Mouse (Mus musculus): ENCODE measurements around the gene Pla2g4f.

Pla2g4f gene

DNA sequence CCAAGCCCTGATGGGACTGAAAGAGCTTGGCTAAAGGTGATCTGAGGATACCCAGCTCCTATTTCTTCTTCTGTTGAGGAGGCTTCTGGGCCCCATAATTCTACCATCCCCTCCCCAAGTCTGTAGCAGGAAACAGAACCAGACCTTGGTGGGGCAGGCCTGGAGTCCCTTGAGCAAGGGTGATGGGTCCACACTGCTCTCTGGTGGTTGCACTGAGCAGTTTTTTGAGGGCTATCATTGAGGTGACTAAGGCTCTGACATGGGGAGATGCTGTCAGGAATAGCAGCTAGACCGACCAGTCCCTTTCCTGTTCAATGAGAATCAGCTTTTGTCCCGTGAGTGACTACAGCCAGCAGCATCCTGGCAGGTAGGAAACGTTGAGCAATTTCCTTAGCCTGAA lies 32.7 kb downstream of the Pla2g4f start:
- no peak for DNase-seq (ENCODE audit: extremely low read depth, insufficient read length, low spot score)

DNA sequence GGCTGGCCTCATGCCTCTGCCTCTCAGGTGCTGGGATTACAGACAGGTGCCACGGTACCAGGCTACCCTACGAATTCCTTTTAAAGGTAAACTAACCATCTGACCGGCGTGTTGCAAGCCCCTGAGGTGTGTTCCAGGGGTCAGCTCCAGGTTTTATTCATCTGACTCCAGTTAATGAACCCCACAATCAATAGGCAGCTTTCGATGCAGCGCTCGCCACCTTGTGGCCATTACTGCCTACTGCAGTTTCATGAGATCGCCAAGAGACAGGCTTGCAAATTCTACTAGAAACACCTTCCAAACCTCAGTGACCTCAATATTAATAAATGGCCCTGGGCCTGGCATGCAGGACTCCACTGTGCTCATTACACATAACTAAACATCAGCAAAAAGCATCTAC lies 34.0 kb downstream of the Pla2g4f start:
- no peak for DNase-seq (ENCODE audit: extremely low read depth, insufficient read length, low spot score)

DNA sequence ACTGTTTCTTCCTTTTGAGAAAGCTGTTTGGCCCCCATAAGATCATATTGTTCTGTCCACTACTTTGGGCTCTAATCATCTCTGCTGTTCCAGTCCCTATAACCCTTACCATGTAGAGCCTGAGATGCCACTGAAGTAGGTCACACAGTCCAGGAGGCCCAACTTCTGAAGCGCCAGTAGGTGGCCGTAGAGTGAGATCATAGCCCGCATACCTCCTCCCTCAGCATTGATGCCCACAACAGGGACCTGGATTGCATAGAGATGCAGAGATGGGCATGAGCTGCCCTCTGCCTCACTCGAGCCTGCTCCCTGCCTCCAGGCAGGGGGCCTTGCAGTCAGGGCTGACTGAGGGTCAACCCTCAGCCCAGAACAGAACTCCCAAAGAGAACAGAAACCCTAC lies 37.0 kb downstream of the Pla2g4f start:
- no peak for DNase-seq (ENCODE audit: extremely low read depth, insufficient read length, low spot score)

DNA sequence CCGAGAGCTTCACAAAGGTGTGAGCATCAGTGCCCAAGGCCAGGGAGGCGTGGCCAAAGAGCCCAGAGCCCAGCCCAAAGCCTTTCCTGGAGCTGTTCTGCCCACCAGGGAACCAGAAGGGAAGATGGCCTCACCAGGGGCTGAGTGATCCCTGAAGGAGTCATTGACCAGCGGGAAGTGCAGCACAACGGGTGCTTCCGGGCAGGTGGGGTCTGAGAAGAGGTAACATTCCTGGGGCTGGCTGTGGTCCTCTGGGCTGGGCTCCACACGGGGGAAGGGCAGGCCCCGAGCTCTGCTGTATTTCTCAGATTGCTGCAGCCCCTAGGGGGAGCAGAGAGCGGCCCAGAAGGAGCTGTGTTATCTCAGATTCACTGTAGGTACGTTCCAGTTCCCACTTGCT lies 45.3 kb downstream of the Pla2g4f start:
- no peak for DNase-seq (ENCODE audit: extremely low read depth, insufficient read length, low spot score)

DNA sequence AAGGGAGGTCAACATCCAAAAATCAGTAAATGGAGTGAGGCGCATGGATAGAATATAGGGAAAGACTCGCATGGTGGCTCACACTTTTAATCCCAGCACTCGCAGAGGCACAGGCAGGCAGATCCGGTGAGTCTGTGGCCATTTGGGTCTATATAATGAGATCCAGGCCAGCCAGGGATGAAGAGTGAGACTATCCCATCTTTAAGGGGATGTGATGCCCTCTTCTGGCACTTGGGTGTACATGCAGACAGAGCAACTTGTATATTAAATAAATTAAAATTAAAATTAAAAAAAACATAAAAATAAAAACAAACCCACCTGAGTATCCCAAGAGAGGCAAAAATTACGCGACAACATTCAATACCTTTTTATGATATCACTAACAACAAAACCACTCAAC lies 48.4 kb downstream of the Pla2g4f start:
- no peak for DNase-seq (ENCODE audit: extremely low read depth, insufficient read length, low spot score)

DNA sequence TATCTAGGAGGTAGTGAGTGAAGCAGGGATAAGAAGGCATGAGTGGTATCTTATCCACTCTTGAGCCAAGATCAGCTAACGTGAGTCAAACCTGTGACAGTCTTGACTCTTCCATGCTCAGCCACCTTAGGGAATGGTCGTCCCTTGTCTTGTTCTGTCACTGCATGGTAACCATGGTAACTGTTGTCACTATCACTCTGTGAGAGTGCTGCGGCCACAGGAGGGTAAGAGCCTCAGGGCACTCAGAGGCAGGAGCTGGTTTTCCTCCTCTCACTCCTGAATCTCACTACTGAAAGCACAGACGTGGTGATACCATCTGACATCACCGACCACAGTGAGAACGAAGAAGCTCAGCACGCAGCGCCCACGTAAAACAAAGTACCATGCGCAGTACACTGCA lies 49.1 kb downstream of the Pla2g4f start:
- no peak for DNase-seq (ENCODE audit: extremely low read depth, insufficient read length, low spot score)

DNA sequence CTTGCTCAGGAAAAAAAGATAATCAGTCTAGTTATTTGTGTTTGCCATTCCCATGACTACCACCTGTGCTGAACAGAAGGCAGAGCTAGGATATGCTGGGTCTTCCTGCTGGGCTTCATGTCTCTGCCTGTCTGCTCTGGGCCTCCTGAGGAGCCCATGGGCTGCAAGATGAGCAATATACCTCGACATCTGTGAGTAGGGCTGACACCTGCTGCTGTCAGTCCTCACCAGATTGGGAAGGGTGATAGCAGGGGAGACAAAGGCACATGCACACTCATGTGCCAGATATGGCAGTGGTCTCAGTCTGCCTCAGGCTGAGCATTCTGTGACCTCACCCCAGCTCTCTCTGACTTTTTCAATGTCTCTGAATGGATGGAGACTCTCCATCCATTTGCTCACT lies 51.1 kb downstream of the Pla2g4f start:
- no peak for DNase-seq (ENCODE audit: extremely low read depth, insufficient read length, low spot score)

DNA sequence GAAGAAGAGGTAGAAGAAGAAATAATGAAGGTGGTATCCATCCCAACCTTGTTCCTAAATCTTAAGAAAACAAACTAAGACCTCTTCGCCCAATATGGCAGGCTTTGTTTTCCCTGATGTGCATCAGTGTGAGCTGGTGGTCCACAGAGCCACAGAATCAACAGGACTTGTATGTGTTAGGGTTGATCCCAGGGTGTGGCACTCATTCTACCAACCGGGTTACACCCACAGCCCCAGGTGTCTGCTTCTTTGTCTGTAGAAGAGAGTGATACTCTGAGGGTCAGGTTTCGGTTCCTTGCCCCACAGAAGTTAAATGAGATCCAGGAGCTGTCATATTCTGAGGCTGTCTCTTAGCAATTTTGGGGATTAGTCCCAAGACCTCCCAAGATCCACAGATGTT lies 52.6 kb downstream of the Pla2g4f start:
- no peak for DNase-seq (ENCODE audit: extremely low read depth, insufficient read length, low spot score)

DNA sequence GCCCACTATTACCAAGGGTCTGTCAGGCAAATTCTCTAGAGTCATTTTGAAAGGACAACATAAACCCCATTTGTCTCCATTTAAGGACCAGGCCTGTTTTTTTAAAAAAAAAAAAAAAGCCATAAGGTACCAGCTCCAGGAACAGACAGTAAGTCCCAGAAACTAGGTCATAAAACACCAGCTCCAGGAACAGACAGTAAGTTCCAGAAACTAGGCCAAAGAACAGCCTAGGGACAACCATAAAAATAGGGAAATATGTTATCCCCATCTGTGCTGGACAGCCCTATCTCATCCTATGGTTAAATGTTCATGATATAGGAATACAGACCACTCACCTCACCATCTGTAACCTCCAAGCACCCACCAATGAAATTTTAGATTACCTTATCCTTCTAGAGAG lies 57.7 kb downstream of the Pla2g4f start:
- no peak for DNase-seq (ENCODE audit: extremely low read depth, insufficient read length, low spot score)

DNA sequence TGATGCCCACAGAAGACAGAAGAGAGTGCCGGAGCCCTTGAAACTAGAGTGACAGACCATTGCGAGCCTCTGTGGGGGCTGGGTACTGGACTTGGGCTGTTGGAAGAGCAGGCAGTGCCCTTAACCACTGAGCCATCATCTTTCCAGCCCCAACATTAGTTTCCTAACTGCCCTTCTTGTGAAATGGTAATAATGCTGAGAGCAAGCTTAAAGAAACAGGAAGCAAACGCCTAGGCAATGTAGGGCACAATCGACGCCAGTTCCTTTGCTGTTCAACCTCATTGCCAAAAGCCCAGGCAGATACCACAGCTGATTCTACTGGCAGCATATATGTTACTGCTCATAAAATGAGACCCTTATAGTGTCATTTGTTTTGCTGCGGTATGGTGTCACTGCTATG lies 61.3 kb downstream of the Pla2g4f start:
- no peak for DNase-seq (ENCODE audit: extremely low read depth, insufficient read length, low spot score)
